Mouse (Mus musculus) lung, postnatal 0 days (tissue): ENCODE measurements around the gene Ngly1. TPM values are rescaled to one million over a fixed set of nuclear protein-coding genes. Genes with fewer than 3 reads are reported as not detected.

Experiments
- ATAC-seq: fragments of 200-750 bp; cut with Nextera tagmentation; 2 replicates; pipeline ENCODE4 v1.8.0; 2017; ENCODE audit warnings: moderate library complexity
- DNase-seq: peaks from one replicate; pipeline ENCODE4 v3.0.0-alpha.2; 2016; ENCODE audit warnings: low spot score
- H3K27ac ChIP-seq: fragments of 300-500 bp; sonication (generic); 2 replicates; pipeline ENCODE4 v1.5.1; 2014; ENCODE audit warnings: antibody characterized with exemption, mild to moderate bottlenecking, low read length, mixed read lengths
- H3K27me3 ChIP-seq: fragments of 300-500 bp; sonication (generic); replicated peaks from 2 replicates; pipeline ENCODE4 v1.6.1; 2014; ENCODE audit warnings: low read length, mixed read lengths; ENCODE audit not compliant: insufficient read depth
- H3K36me3 ChIP-seq: fragments of 300-500 bp; sonication (generic); 2 replicates; pipeline ENCODE4 v1.6.1; 2014; ENCODE audit warnings: low read length, mixed read lengths; ENCODE audit not compliant: insufficient read depth
- H3K4me1 ChIP-seq: fragments of 300-500 bp; sonication (generic); 2 replicates; pipeline ENCODE4 v1.6.1; 2014; ENCODE audit warnings: antibody characterized with exemption, low read depth, low read length, mixed read lengths; ENCODE audit not compliant: insufficient read depth
- H3K4me2 ChIP-seq: fragments of 300-500 bp; sonication (generic); replicated peaks from 2 replicates; pipeline ENCODE4 v1.6.1; 2014; ENCODE audit warnings: low read depth, mild to moderate bottlenecking, low read length, moderate library complexity, mixed read lengths
- H3K4me3 ChIP-seq: fragments of 300-500 bp; sonication (generic); 2 replicates; pipeline ENCODE4 v1.5.1; 2014; ENCODE audit warnings: low read depth, low read length
- H3K9ac ChIP-seq: fragments of 300-500 bp; sonication (generic); replicated peaks from 2 replicates; pipeline ENCODE4 v1.6.1; 2014; ENCODE audit warnings: low read depth, mild to moderate bottlenecking
- H3K9me3 ChIP-seq: fragments of 300-500 bp; sonication (generic); 2 replicates; pipeline ENCODE4 v1.6.1; 2016; ENCODE audit warnings: low read length, mixed read lengths
- CTCF ChIP-seq: IDR thresholded peaks from 2 replicates; pipeline ENCODE4 v1.5.1; 2016; ENCODE audit warnings: antibody characterized with exemption, mild to moderate bottlenecking
- EP300 ChIP-seq: IDR thresholded peaks from 2 replicates; pipeline ENCODE4 v1.6.1; 2016; ENCODE audit warnings: antibody characterized with exemption, mild to moderate bottlenecking, control low read depth
- WGBS: fragments of 180-500 bp; shearing (Covaris S2); extraction: QIAGEN DNeasy Blood & Tissue Kit; methylation state at CpG from one replicate; pipeline ENCODE4 v1.1.7; 2014; 5-methylcytosine and 5-hydroxymethylcytosine counted together
- polyA plus RNA-seq: library from polyadenylated mRNA; unstranded; fragments of >200 nt; fragmentation: Nextera tagmentation; extraction: Ambion mirVana; gene quantifications from 2 replicates; pipeline ENCODE4 v1.2.1, GENCODE M21; 2015

The Ngly1 gene
- polyA plus RNA-seq, 1 experiment from 2014 or later: 39.0 TPM

DNA sequence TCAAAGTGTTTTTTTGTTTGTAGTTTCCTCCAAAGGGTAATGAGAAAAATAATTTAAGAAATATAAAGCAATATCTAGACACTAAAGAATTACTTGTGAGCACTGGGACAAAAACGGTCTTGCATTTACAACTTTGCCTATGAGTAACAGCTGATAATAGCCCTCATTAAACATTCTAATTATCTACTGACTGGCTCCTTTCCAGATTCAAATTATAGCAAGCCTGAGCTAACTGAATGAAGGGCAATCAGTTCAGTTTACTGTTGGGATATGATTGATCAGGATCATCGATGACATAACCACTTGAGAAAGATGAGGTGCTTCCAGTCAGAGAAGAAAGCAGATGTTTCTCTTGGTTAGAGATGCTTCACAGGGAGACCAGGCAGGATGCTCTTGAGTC, 19.7 kb upstream of the Ngly1 start:
- 59% methylated on average over 2 of the region's 2 CpGs for WGBS
- no peak for ATAC-seq

DNA sequence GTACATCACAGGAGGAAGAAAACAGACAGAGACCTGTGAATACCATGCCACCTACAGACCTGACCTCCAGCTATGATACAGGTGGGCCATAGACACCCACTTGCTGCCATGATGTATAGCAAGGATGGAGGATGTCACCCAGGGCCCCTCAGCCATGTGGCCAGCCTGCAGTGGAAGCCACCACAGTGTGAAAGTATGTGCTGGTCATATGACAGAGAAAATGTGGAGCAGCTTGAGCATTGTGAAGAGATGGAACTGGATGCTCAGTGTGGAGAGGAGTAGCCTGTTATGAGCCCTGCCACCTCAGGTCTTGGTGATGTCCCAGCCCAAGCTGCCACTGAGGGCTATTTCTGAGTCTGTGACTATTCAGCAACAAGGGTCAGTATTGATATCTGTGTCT, 18.5 kb upstream of the Ngly1 start:
- TF ChIP-seq EP300: no peak
- TF ChIP-seq CTCF: no peak
- H3K27ac ChIP-seq: no peak overlapping the region
- ATAC-seq: no peak
- no peaks in the 10 kb centered on the region for H3K4me1 ChIP-seq
- no peak for DNase-seq
- no peak overlapping the region for H3K4me2 ChIP-seq
- H3K36me3 ChIP-seq: no peaks in the 10 kb centered on the region
- H3K4me3 ChIP-seq: no peak overlapping the region
- no peaks in the 10 kb centered on the region for H3K9me3 ChIP-seq
- H3K9ac ChIP-seq: no peak overlapping the region
- H3K27me3 ChIP-seq: no peaks in the 10 kb centered on the region

More for the DNA sequence above, 19.7 kb upstream of the Ngly1 start:
- no peak for DNase-seq
- TF ChIP-seq EP300: no peak
- H3K4me2 ChIP-seq: no peak overlapping the region
- H3K27me3 ChIP-seq: no peaks in the 10 kb centered on the region
- H3K4me3 ChIP-seq: no peak overlapping the region
- H3K36me3 ChIP-seq: no peaks in the 10 kb centered on the region
- no peaks in the 10 kb centered on the region for H3K4me1 ChIP-seq
- H3K9me3 ChIP-seq: no peaks in the 10 kb centered on the region
- H3K9ac ChIP-seq: no peak overlapping the region
- H3K27ac ChIP-seq: no peak overlapping the region

- WGBS: 35% methylated on average over 1 of the region's 1 CpGs
- H3K9me3 ChIP-seq: no peaks in the 10 kb centered on the region
- no peaks in the 10 kb centered on the region for H3K36me3 ChIP-seq
- TF ChIP-seq EP300 (no peak), CTCF (no peak)
- H3K4me1 ChIP-seq: no peaks in the 10 kb centered on the region
- no peaks in the 10 kb centered on the region for H3K27me3 ChIP-seq
- no peak overlapping the region for H3K4me3 ChIP-seq
- no peak overlapping the region for H3K9ac ChIP-seq
- DNase-seq (no peak), ATAC-seq (no peak)
- no peak overlapping the region for H3K27ac ChIP-seq
- no peak overlapping the region for H3K4me2 ChIP-seq
Measured at GRCm38 (mm10) chr14:16233515-16233914, 15.6 kb upstream of the Ngly1 start.

GRCm38 (mm10) chr14:16236466-16236865, 12.6 kb upstream of the Ngly1 start:
- Histone ChIP-seq H3K36me3 (no peaks in the 10 kb centered on the region), H3K27me3 (no peaks in the 10 kb centered on the region), H3K27ac (no peak overlapping the region), H3K9me3 (no peaks in the 10 kb centered on the region), H3K4me1 (no peaks in the 10 kb centered on the region), H3K4me3 (no peak overlapping the region), H3K9ac (no peak overlapping the region), H3K4me2 (no peak overlapping the region)
- ATAC-seq (no peak), DNase-seq (no peak)
- TF ChIP-seq EP300 (no peak), CTCF (no peak)
- 56% methylated on average over 3 of the region's 3 CpGs for WGBS

GRCm38 (mm10) chr14:16242193-16242815, 6.8 kb upstream of the Ngly1 start:
- H3K9ac ChIP-seq: no peak overlapping the region

DNA sequence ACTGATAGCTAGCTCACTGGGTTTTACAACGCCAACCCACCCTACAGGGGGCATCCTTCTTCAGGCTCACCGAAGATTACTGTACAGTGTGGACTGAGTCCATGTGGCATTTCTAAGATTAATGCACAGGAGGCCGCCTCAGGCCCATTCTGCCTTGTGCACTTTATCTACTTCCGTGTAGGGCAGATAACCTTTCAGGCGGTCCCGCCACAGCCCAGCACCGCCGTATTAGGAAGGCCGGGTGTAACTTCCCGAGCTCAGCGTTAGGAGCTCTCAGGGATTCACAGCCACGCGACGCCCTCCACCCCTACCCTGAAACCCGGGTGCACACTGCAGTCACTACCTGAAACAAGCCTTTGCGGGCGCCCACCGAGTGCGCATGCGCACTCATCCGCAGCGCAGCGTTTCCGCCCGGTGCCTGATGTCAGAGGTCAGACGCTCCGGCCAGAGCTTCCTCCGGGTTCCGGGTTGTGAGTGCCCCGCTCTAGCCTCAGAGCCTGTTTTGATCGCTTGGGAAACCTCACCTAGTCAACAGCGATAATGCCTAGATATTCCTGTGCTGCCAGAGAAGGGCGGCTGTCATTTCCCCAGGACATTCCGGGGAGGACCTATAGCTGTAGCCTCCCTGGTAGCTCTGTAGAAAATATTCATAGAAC, 6.0 kb upstream of the Ngly1 start:
- Histone ChIP-seq H3K4me3 (peak overlapping the region; percentile 53), H3K36me3 (no peaks in the 10 kb centered on the region), H3K27ac (peak overlapping the region; percentile 95), H3K27me3 (no peaks in the 10 kb centered on the region), H3K9me3 (no peaks in the 10 kb centered on the region), H3K9ac (peak overlapping the region; percentile 51), H3K4me1 (peaks cover 11% of the 10 kb centered on the region; the same call in 1 of the 2 replicates), H3K4me2 (peak overlapping the region; percentile 65)
- TF ChIP-seq CTCF (peak; percentile 52), EP300 (peak; percentile 13; the same call in 1 of the 2 replicates)
- peak; percentile 93 for ATAC-seq
- peak; percentile 95 for DNase-seq
- 2% methylated on average over 34 of the region's 34 CpGs for whole genome bisulfite sequencing

More at GRCm38 (mm10) chr14:16242193-16242815, 6.8 kb upstream of the Ngly1 start:
- WGBS: 93% methylated on average over 10 of the region's 10 CpGs
- no peak for DNase-seq
- Histone ChIP-seq H3K27ac (no peak overlapping the region), H3K36me3 (no peaks in the 10 kb centered on the region), H3K27me3 (no peaks in the 10 kb centered on the region), H3K4me3 (no peak overlapping the region), H3K4me2 (peak overlapping the region; percentile 65; the same call in 1 of the 2 replicates), H3K4me1 (peaks cover 9% of the 10 kb centered on the region; the same call in 1 of the 2 replicates), H3K9me3 (no peaks in the 10 kb centered on the region)
- no peak for ATAC-seq
- TF ChIP-seq CTCF (no peak), EP300 (no peak)
